Mouse (Mus musculus): ENCODE measurements around the gene Nfe2. TPM values are rescaled to one million over a fixed set of nuclear protein-coding genes. Genes with fewer than 3 reads are reported as not detected.
"Not testable (repeated sequence)": the region's sequence is repeated elsewhere in the genome, so short reads cannot be mapped to it uniquely, and the experiment has no call there.

Nfe2 gene
- polyA plus RNA-seq, 1 experiment from 2014 or later = 15.9 TPM

- Histone ChIP-seq H3K9me3 (no peaks in the 10 kb centered on the region), H3K27me3 (replicated peaks) (no peaks in the 10 kb centered on the region), H3K4me2 (no peak overlapping the region), H3K4me1 (peaks cover 8% of the 10 kb centered on the region; the same call in 1 of the 2 replicates), H3K36me3 (peaks cover 51% of the 10 kb centered on the region), H3K27ac (no peak overlapping the region), H3K9ac (no peak overlapping the region), H3K4me3 (replicated peaks) (no peak overlapping the region)
- no peak for ATAC-seq (ENCODE audit: insufficient read depth, low FRiP score, low read depth)
- 83% methylated on average over 9 of the region's 9 CpGs for WGBS
Measured at GRCm38 (mm10) chr15:103247078-103247781, 11.0 kb downstream of the Nfe2 start.

GRCm38 (mm10) chr15:103245616-103246015 is 12.6 kb downstream of the Nfe2 start:
- H3K9me3 ChIP-seq = no peaks in the 10 kb centered on the region
- H3K4me1 ChIP-seq = peaks cover 8% of the 10 kb centered on the region; the same call in 1 of the 2 replicates
- no peak overlapping the region for H3K4me2 ChIP-seq
- WGBS = 73% methylated on average over 6 of the region's 6 CpGs
- no peaks in the 10 kb centered on the region for H3K27me3 ChIP-seq (replicated peaks)
- H3K9ac ChIP-seq = no peak overlapping the region
- H3K4me3 ChIP-seq (replicated peaks) = no peak overlapping the region
- ATAC-seq (ENCODE audit: insufficient read depth, low FRiP score, low read depth) = no peak
- no peak overlapping the region for H3K27ac ChIP-seq
- H3K36me3 ChIP-seq = peaks cover 51% of the 10 kb centered on the region

DNA sequence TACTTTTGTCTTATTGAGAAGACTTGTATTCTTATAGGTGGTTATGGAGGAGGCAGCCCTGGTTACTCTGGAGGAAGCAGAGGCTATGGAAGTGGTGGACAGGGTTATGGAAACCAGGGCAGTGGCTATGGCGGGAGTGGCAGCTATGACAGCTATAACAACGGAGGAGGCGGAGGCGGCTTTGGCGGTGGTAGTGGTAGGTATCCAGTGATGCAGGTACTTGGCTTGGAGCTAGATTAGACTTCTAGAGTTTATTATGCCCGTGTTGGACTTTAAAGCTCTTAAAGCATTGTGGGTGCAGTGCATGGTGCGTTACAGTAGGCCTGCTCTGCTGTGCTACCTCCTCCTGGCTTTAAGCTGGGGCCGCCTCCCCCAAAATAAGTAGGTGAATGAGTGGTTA is 15.3 kb downstream of the Nfe2 start:
- H3K4me3 ChIP-seq (replicated peaks) = peak overlapping the region; percentile 70
- H3K27me3 ChIP-seq (replicated peaks) = no peaks in the 10 kb centered on the region
- H3K9ac ChIP-seq = no peak overlapping the region
- H3K27ac ChIP-seq = peak overlapping the region; percentile 4; the same call in 1 of the 2 replicates
- no peak for ATAC-seq (ENCODE audit: insufficient read depth, low FRiP score, low read depth)
- peak overlapping the region; percentile 73 for H3K4me2 ChIP-seq
- H3K9me3 ChIP-seq = no peaks in the 10 kb centered on the region
- peaks cover 37% of the 10 kb centered on the region for H3K36me3 ChIP-seq
- peaks cover 8% of the 10 kb centered on the region; the same call in 1 of the 2 replicates for H3K4me1 ChIP-seq
- 48% methylated on average over 8 of the region's 8 CpGs for WGBS

DNA sequence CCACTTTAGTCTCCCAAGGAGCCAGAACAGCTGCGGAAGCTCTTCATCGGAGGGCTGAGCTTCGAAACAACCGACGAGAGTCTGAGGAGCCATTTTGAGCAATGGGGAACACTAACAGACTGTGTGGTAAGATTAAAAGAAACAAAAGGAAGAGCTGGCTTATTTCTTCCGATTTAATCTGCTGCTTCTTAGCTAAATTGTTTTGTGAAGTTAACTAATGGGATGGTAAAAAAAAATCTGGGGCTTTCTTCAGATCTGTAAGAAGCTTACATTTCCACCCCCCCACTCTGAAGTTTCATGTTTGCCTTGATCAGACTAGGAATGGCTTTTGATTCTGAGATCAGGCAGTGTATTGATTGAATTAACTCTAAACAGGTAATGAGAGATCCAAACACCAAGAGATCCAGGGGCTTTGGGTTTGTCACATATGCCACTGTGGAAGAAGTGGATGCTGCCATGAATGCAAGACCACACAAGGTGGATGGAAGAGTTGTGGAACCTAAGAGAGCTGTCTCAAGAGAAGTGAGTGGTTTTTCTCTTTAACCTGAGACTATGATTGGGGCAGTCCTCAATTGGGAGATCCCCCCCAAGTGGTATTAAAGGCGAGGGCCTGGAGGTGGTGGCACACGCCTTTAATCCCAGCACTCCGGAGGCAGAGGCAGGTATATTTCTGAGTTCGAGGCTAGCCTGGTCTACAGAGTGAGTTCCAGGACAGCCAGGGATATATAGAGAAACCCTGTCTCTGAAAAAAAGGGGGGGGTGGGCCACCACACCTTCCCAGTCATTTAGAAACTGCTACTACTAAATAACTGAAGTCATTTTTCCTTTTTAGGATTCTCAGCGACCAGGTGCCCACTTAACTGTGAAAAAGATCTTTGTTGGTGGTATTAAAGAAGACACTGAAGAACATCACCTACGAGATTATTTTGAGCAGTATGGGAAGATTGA is 16.9 kb downstream of the Nfe2 start:
- not testable (repeated sequence) for H3K9me3 ChIP-seq; H3K4me1 ChIP-seq; H3K27me3 ChIP-seq (replicated peaks); ATAC-seq (ENCODE audit: insufficient read depth, low FRiP score, low read depth)
- peak overlapping the region; percentile 65 for H3K9ac ChIP-seq
- H3K27ac ChIP-seq = peak overlapping the region; percentile 93
- peaks cover 22% of the 10 kb centered on the region for H3K36me3 ChIP-seq
- H3K4me2 ChIP-seq = peak overlapping the region; percentile 73
- 6% methylated on average over 12 of the region's 12 CpGs for WGBS
- H3K4me3 ChIP-seq (replicated peaks) = peak overlapping the region; percentile 70

- H3K4me2 ChIP-seq = peak within 1 kb of the TSS; percentile 73
- no peaks in the 10 kb centered on the region for H3K27me3 ChIP-seq (replicated peaks)
- peak; percentile 89 for ATAC-seq (ENCODE audit: insufficient read depth, low FRiP score, low read depth)
- H3K9me3 ChIP-seq = no peaks in the 10 kb centered on the region
- WGBS = under 1% methylated on average over 47 of the region's 47 CpGs
- peaks cover 8% of the 10 kb centered on the region; the same call in 1 of the 2 replicates for H3K4me1 ChIP-seq
- peak within 1 kb of the TSS; percentile 70 for H3K4me3 ChIP-seq (replicated peaks)
- peak within 1 kb of the TSS; percentile 93 for H3K27ac ChIP-seq
- H3K36me3 ChIP-seq = peaks cover 15% of the 10 kb centered on the region
- H3K9ac ChIP-seq = peak within 1 kb of the TSS; percentile 65
Measured at GRCm38 (mm10) chr15:103240160-103241028, 17.8 kb downstream of the Nfe2 start, which contains the start of gene Hnrnpa1. Gene Hnrnpa1 (plus strand): TSS chr15:103240432.

DNA sequence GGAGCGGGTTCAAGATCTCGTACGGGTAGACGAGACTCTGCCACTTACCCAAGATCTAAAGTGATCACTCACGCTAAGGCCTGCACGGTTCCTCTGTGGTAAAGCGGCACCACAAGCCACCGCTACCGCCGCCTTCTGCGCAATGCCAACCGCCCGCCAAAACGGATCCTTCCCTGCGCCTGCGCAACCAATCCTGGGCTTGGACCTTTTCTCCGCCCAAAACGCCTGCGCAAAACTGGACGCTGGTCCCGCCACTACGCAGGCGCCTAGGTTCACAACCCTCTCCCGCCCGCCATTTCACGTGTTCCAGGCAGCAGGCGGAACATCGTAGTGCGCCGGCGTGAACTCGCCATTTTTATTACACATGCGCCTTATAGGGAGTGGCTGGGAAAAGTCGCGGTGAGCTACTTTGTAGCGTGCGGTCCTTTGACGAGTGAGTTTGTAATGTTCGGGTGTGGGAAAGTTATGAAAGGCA is 18.5 kb downstream of the Nfe2 start, which contains the start of gene Cbx5:
Cbx5 (minus strand) TSS at position 132 of the 475 bp plus-strand sequence.
- H3K9me3 ChIP-seq = no peaks in the 10 kb centered on the region

GRCm38 (mm10) chr15:103239130-103239684 is 19.0 kb downstream of the Nfe2 start:
- 0% methylated on average over 26 of the region's 26 CpGs for WGBS
- Histone ChIP-seq H3K9me3 (no peaks in the 10 kb centered on the region), H3K9ac (peak overlapping the region; percentile 37; the same call in 1 of the 2 replicates), H3K27me3 (replicated peaks) (no peaks in the 10 kb centered on the region), H3K4me1 (peaks cover 8% of the 10 kb centered on the region; the same call in 1 of the 2 replicates), H3K4me3 (replicated peaks) (peak overlapping the region; percentile 70), H3K27ac (peak overlapping the region; percentile 93), H3K4me2 (peak overlapping the region; percentile 56), H3K36me3 (peaks cover 15% of the 10 kb centered on the region)
- peak; percentile 89 for ATAC-seq (ENCODE audit: insufficient read depth, low FRiP score, low read depth)

More for the DNA sequence above, 18.5 kb downstream of the Nfe2 start, which contains the start of gene Cbx5:
- H3K4me2 ChIP-seq = peak within 1 kb of the TSS; percentile 73
- ATAC-seq (ENCODE audit: insufficient read depth, low FRiP score, low read depth) = peak; percentile 91
- peak within 1 kb of the TSS; percentile 70 for H3K4me3 ChIP-seq (replicated peaks)
- H3K36me3 ChIP-seq = peaks cover 13% of the 10 kb centered on the region
- under 1% methylated on average over 39 of the region's 39 CpGs for WGBS
- H3K27me3 ChIP-seq (replicated peaks) = no peaks in the 10 kb centered on the region
- peak within 1 kb of the TSS; percentile 65; the same call in 1 of the 2 replicates for H3K9ac ChIP-seq
- peaks cover 8% of the 10 kb centered on the region; the same call in 1 of the 2 replicates for H3K4me1 ChIP-seq
- H3K27ac ChIP-seq = peak within 1 kb of the TSS; percentile 93

DNA sequence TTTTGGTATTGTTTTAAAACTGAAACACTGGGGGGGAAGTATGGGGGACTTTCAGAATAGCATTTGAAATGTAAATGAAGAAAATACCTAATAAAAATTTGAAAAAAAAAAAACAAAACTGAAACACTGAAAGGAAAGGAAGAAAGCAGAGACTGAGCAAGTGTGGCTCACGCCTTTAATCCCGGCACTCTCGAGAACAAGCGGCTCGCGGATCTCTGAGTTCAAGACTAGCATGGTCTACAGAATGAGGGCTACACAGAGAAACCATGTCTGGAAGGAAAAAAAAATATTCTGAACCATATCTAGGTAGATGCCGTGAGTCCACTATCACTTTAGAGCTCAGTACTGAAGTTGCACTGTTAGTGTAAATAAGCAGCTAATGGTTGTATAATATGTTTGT is 20.9 kb downstream of the Nfe2 start:
- no peaks in the 10 kb centered on the region; the same call in 1 of the 2 replicates for H3K4me1 ChIP-seq
- no peaks in the 10 kb centered on the region for H3K9me3 ChIP-seq
- no peak overlapping the region for H3K4me3 ChIP-seq (replicated peaks)
- no peak overlapping the region for H3K9ac ChIP-seq
- H3K27ac ChIP-seq = no peak overlapping the region
- peaks cover 5% of the 10 kb centered on the region; the same call in 1 of the 2 replicates for H3K36me3 ChIP-seq
- H3K27me3 ChIP-seq (replicated peaks) = no peaks in the 10 kb centered on the region
- ATAC-seq (ENCODE audit: insufficient read depth, low FRiP score, low read depth) = no peak
- peak overlapping the region; percentile 8; the same call in 1 of the 2 replicates for H3K4me2 ChIP-seq
- WGBS = 88% methylated on average over 7 of the region's 7 CpGs

DNA sequence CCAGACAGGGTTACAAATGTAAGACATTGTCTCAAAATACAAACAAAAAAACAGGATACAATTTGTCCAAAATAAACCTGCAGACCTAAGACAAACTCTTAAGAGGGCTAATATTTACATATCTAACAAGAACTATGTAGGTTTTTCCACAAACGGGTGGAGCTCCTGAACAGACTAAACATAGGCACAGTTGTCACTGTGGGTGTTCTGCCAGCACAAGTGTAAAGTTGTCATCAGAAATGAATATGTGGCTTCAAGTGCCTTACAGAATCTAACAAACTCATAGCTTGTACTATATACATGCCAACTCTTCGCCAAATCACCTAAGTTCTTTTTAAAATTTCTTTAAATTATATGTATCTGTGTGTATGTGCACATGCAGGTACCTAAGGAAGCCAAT is 25.1 kb downstream of the Nfe2 start:
- Histone ChIP-seq H3K9me3 (no peaks in the 10 kb centered on the region), H3K27ac (no peak overlapping the region), H3K9ac (no peak overlapping the region), H3K4me1 (peaks cover 3% of the 10 kb centered on the region; the same call in 1 of the 2 replicates), H3K4me3 (replicated peaks) (no peak overlapping the region), H3K4me2 (no peak overlapping the region), H3K27me3 (replicated peaks) (no peaks in the 10 kb centered on the region), H3K36me3 (peaks cover 5% of the 10 kb centered on the region; the same call in 1 of the 2 replicates)
- WGBS = 73% methylated on average over 2 of the region's 2 CpGs
- no peak for ATAC-seq (ENCODE audit: insufficient read depth, low FRiP score, low read depth)

- H3K4me3 ChIP-seq (replicated peaks) = no peak overlapping the region
- no peaks in the 10 kb centered on the region for H3K27me3 ChIP-seq (replicated peaks)
- no peaks in the 10 kb centered on the region for H3K9me3 ChIP-seq
- WGBS = 48% methylated on average over 2 of the region's 2 CpGs
- H3K9ac ChIP-seq = no peak overlapping the region
- peaks cover 9% of the 10 kb centered on the region; the same call in 1 of the 2 replicates for H3K4me1 ChIP-seq
- no peak overlapping the region for H3K27ac ChIP-seq
- no peak for ATAC-seq (ENCODE audit: insufficient read depth, low FRiP score, low read depth)
- no peak overlapping the region for H3K4me2 ChIP-seq
- no peaks in the 10 kb centered on the region for H3K36me3 ChIP-seq
Measured at GRCm38 (mm10) chr15:103228904-103229303, 29.3 kb downstream of the Nfe2 start.

Measured in stomach, embryonic 15.5 days (tissue).